Mouse (Mus musculus): ENCODE measurements around the gene Gm16253.

Gene Gm16253

DNA sequence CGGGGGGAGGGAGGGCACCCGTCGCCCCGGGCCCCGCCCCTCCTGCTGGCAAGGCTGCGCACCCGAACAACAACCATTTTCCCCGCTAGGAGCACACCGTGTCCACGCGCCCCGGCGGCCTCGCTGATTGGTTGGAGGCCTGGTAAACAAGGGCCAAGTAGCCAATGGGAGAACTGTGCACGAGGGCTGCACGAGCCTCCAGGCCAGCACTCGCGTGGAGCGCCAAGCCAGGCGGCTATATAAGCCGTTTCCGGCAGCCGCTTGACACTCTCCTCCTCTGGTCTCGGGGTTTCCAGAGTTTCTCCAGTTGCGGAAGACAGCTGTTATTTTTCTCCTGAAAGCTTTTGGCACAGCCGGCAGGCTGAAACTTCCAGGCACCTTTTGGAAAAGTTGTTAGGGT lies 19.1 kb upstream of the Gm16253 start, which contains the start of gene Txnip:
Gene Txnip (plus strand): TSS at position 264 of the 400 bp plus-strand sequence.
- peak; percentile 98 for DNase-seq (ENCODE audit: low read depth)

- no peak for DNase-seq (ENCODE audit: low read depth)
Measured at GRCm38 (mm10) chr3:96558159-96558558, 18.6 kb upstream of the Gm16253 start.

GRCm38 (mm10) chr3:96558668-96559196 lies 18.1 kb upstream of the Gm16253 start:
- DNase-seq (ENCODE audit: low read depth): no peak

- DNase-seq (ENCODE audit: low read depth): no peak
Measured at GRCm38 (mm10) chr3:96559398-96559910, 17.3 kb upstream of the Gm16253 start.

GRCm38 (mm10) chr3:96559911-96560850 lies 16.6 kb upstream of the Gm16253 start:
- no peak for DNase-seq (ENCODE audit: low read depth)

DNA sequence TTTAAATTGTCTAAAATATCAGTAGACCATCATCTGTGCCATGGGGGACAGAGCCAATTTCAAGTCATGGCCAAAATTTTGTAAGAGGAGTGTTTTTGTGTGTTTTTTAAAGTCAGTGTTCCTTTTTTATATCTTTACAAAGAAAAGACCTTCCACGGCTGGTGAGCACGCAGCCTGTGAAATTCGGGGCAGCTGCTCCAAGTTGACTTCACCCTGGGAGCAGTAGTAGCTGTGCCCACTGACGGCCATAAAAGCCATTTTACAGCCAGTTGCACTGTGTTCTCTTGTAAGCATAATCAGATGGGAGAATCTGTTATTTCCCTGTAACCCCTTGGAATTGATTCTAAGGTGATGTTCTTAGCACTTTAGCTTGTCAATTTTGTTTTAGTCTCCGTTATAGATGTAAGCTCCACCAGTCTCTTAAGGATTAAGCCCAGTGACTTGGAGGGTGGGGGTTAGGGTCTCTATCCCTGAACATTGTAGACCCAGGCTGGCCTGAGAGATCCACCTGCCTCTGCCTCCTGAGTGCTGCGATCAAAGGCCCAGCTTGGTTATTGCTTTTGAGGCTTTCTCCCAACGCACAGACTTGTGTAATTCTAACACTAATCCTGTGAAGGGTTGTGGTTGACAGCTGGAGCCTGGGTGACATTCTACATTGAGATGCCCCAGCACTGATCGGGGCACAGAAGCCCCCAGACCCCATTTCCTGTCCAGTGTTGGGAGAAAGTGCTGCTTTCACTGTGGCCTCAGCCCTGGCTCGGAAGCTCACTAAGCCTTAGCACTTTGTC lies 15.7 kb upstream of the Gm16253 start:
- no peak for DNase-seq (ENCODE audit: low read depth)

- no peak for DNase-seq (ENCODE audit: low read depth)
Measured at GRCm38 (mm10) chr3:96561946-96562681, 14.7 kb upstream of the Gm16253 start.

- DNase-seq (ENCODE audit: low read depth): no peak
Measured at GRCm38 (mm10) chr3:96563267-96563666, 13.5 kb upstream of the Gm16253 start.

DNA sequence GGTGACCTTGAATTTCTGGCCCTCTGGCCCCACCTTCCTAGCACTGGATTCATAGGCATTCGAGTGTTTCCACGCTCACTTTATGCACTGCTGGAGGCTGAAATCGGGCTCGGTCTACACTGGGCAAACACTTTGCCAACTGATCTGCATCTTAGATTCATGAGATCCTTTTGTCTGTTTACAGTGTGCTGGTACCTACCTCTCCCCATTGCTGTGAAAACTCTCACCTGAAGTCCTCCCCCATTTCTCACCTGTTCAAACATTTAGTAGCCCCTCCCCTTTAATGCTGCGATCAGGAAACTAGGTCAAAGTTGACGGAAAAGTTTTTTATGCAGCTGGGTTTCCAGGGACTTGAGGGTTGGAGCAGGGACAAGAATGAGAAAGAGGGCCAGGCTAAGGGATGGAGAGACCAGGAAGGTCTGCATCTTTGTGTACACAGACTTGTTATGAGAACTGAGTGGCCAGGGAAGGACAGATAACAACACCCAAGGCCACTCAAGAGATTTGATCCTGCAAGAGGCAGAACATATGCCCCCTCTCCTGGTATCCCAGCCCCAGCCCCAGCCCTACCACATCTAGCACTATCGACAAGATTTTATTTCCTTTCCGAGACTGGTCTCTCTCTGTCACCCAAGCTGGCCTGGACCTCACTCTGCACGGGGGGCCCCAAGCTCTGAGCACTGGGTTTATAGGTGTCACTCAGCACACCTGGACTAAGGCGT lies 12.7 kb upstream of the Gm16253 start:
- DNase-seq (ENCODE audit: low read depth): no peak

DNA sequence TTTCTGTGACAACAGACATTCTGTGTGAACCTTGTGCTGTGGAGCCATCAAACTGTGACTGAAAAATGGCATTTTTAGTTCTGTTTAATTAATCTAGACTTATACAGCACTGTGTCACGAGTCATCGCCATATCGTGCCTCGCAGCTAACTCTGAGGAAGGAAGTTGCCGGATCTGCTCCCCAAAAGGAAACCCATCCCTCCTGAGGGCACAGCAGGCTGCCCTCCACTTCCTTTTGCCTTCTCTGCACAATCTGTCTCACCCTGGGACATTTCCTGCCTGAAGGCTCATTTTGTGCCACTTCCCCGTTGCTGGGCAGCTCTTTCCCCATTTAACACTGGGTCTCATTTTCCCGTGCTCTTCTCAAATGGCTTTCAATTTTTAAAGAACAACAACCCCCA lies 12.2 kb upstream of the Gm16253 start:
- DNase-seq (ENCODE audit: low read depth): no peak

DNA sequence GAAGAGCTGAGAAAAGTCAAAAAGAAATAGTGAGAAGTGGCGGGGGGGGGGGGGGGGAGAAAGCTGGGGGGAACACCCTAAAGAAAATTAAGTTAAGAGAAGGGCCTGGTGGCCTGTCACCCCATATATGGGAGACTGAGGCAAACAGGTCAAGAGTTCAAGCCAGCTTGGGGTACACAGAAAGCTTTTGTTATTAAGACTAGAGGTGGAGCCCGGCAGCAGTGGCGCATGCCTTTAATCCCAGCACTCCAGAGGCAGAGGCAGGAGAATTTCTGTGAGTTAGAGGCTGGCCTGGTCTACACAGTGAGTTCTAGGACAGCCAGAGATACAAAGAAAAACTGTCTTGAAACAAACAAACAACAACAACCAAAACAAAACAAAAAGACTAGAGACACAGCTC lies 11.7 kb upstream of the Gm16253 start:
- DNase-seq (ENCODE audit: low read depth): no peak

DNA sequence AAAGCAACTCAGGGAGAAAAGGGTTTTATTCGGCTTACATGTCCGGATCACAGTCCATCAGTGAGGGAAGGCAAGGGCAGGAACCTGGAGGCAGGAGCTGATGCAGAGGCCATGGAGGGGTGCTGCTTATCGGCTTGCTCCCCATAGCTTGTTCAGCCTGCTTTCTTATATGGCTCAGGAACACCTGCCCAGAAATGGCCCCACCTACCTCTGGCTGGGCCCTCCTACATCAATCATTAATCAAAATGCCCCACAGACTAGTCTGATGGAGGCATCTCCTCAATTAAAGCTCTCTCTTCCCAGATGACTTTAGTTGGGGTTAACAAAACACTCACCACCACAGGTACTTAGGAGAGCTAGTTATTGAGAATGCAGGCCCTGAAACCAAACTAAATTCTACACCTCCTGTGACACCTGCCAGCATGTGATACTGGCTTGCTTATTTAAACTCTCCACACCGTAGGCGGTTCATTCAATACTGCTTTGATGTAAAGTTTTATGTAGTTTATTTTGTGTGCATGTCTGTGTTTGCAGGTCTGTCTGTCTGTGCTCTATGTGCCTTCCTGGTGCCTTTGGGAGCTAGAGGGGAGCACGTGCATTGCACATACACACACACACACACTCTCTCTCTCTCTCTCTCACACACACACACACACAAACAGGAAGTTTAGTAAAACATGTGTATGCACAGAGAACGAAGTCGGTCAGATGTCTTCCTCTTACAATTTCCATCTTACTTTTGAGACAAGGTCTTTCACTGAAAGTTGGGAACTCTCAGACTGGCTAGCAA lies 9.9 kb upstream of the Gm16253 start:
- DNase-seq (ENCODE audit: low read depth): no peak

GRCm38 (mm10) chr3:96568605-96569004 lies 8.2 kb upstream of the Gm16253 start:
- DNase-seq (ENCODE audit: low read depth): no peak

DNA sequence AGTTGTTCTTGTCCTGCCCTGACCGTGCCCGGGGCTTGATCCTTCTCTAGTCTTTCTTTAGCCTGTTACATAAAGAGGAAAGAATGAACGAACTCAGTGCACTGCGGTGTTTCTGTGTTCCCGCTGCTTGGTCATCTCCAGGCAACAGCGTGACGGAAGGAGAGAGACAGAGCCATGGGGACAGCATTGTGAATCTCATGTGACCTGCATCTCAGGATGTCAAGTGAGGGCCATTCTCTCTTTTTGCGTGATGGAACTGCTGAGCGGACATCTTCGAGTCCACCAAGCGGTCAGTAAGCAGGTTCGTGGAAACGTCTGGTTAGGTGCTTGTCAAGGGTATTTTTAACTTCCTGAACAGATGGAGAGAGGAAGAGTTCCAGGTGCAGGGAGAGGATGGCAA lies 7.3 kb upstream of the Gm16253 start:
- no peak for DNase-seq (ENCODE audit: low read depth)

DNA sequence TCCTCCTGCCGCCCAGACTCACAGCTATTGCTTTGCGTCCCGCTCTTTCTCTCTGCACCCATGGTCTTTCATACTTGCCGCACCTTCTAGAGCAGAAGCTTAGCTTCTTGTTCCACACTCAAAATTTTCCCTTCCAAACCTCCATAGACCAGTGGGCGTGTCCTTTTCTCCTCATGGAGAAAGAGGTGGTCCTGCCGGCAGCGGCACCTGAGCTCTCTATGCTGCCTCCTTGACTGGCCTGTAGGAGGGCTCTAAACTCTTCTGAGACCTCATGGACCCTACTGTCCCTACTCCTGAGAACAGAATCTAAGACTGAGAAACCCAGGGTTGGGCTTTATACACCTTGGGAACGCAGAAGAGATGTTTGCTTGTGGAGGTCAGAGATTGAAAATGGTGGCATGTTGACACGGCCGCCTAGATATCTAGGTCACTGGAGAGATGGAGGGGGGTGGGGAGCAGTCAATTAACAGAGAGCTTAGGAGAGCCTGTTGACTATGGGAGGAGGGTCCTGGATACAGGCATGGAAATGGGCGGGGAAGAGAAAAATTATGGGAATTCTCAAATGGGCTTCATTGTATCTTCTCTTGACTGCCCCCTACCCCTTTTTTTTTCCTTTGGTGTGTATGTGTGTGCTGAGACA lies 6.7 kb upstream of the Gm16253 start:
- DNase-seq (ENCODE audit: low read depth): no peak

DNA sequence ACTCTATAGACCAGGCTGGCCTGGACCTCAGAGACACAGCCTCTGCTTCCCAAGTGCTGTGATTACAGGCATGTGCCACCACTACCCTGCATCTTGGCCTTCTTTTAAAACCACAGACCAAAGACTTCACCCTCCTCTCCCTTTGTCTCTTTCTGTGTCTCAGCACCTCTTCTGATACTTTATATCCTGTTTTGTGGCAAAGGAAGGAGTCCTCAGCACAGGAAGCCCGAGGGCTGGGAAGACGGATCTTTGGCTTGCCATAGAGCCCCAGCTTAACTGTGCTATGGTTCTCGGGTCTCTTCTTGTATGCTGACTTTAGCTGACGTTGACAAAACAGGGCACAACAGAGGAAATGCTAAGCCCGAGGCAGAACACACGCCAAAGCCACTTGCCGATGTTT lies 6.1 kb upstream of the Gm16253 start:
- no peak for DNase-seq (ENCODE audit: low read depth)

GRCm38 (mm10) chr3:96571336-96571735 lies 5.4 kb upstream of the Gm16253 start:
- DNase-seq (ENCODE audit: low read depth): no peak

DNA sequence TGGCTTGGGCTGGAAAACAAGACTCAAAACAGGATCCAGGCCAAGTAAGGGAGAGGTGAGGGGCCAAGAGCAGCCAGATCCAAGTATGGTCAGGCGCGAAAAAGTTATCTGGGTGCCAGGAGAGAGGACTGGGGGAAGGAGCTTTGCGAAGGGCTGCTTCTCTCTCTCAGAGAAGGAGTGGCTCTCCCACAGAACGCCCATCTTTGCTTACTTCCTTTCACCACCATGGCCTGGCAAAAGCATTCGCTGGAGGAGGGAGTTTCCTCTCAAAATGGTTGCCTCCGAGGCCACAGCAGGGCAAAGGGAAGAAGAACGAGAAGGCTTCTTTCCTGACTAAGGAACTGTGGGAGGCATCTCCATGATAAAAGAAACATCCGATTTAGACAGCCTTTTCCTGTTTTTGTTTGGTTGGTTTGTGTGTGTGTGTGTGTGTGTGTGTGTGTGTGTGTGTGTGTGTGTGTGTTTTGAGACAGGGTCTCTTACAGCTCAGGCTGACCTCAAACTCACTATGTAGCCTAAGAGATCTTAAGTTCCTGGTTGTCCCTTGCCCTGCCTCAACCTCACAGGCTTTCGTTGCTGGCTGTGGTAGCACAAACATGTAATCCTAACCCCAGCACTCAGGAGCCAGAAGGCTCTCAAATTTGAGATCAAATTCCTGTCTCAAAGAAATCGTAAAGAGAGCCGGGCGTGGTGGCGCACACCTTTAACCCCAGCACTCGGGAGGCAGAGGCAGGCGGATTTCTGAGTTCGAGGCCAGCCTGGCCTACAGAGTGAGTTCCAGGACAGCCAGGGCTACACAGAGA lies 4.7 kb upstream of the Gm16253 start:
- DNase-seq (ENCODE audit: low read depth): no peak
